Mouse (Mus musculus) retina, postnatal 7 days (tissue): ENCODE measurements at regions not wholly inside any gene's neighbourhood (a gene's known extent, or its start where the extent isn't known, plus 50 kb on each side); places are given as distances from the start of the nearest gene placed in this dataset.
"Not testable (repeated sequence)": the region's sequence is repeated elsewhere in the genome, so short reads cannot be mapped to it uniquely, and the experiment has no call there.

Experiments
- DNase-seq: peaks from one replicate; pipeline ENCODE4 v3.0.0-alpha.2; 2012; ENCODE audit warnings: low read depth, low spot score

GRCm38 (mm10) chr13:72280343-72280742 is 316.8 kb upstream of the Irx1 start:
- no peak for DNase-seq

GRCm38 (mm10) chr13:72280871-72281270 is 317.3 kb upstream of the Irx1 start:
- DNase-seq, result no peak

- no peak for DNase-seq
Observed at GRCm38 (mm10) chr13:72282764-72283163, 319.2 kb upstream of the Irx1 start.

GRCm38 (mm10) chr13:72283701-72284100 is 320.2 kb upstream of the Irx1 start:
- DNase-seq, result no peak

GRCm38 (mm10) chr13:72286301-72286700 is 322.8 kb upstream of the Irx1 start:
- no peak for DNase-seq

- no peak for DNase-seq
Observed at GRCm38 (mm10) chr13:72288381-72289092, 325.0 kb upstream of the Irx1 start.

- no peak for DNase-seq
Observed at GRCm38 (mm10) chr13:72289093-72289501, 325.6 kb upstream of the Irx1 start.

- DNase-seq, result no peak
Observed at GRCm38 (mm10) chr13:72292361-72292760, 328.8 kb upstream of the Irx1 start.

- no peak for DNase-seq
Observed at GRCm38 (mm10) chr13:72293059-72293694, 329.7 kb upstream of the Irx1 start.

- no peak for DNase-seq
Observed at GRCm38 (mm10) chr13:72298264-72298870, 330.3 kb upstream of the Irx2 start.

- no peak for DNase-seq
Observed at GRCm38 (mm10) chr13:72299660-72300059, 329.0 kb upstream of the Irx2 start.

GRCm38 (mm10) chr13:72301114-72301513 is 327.5 kb upstream of the Irx2 start:
- DNase-seq, result no peak

- no peak for DNase-seq
Observed at GRCm38 (mm10) chr13:72301841-72302240, 326.8 kb upstream of the Irx2 start.

- no peak for DNase-seq
Observed at GRCm38 (mm10) chr13:72302436-72303125, 326.0 kb upstream of the Irx2 start.

- DNase-seq, result no peak
Observed at GRCm38 (mm10) chr13:72303126-72303760, 325.4 kb upstream of the Irx2 start.

GRCm38 (mm10) chr13:72324041-72324690 is 304.5 kb upstream of the Irx2 start:
- no peak for DNase-seq

- DNase-seq, result not testable (repeated sequence)
Observed at GRCm38 (mm10) chr13:72326201-72326600, 302.4 kb upstream of the Irx2 start.

- DNase-seq, result no peak
Observed at GRCm38 (mm10) chr13:72345647-72346133, 282.9 kb upstream of the Irx2 start.

GRCm38 (mm10) chr13:72346207-72346943 is 282.2 kb upstream of the Irx2 start:
- no peak for DNase-seq

GRCm38 (mm10) chr13:72346944-72347586 is 281.6 kb upstream of the Irx2 start:
- no peak for DNase-seq
